Mouse (Mus musculus): ENCODE data around the gene Gm28036. TPM values are rescaled to one million over a fixed set of nuclear protein-coding genes. Genes with fewer than 3 reads are reported as not detected.
"Not testable (repeated sequence)": the region's sequence is repeated elsewhere in the genome, so short reads cannot be mapped to it uniquely, and the experiment has no call there.

Gm28036 gene
- polyA plus RNA-seq, 1 experiment from 2014 or later = 17.6 TPM

GRCm38 (mm10) chr2:156134161-156134560, 7.3 kb upstream of the Gm28036 start:
- H3K4me1 ChIP-seq = no peaks in the 10 kb centered on the region
- no peak overlapping the region for H3K4me3 ChIP-seq
- no peak for ATAC-seq (ENCODE audit: insufficient number of reproducible peaks, insufficient read depth, low FRiP score, low TSS enrichment)
- H3K4me2 ChIP-seq (replicated peaks) = no peak overlapping the region
- 80% methylated on average over 5 of the region's 5 CpGs for WGBS
- no peaks in the 10 kb centered on the region for H3K9me3 ChIP-seq
- H3K27me3 ChIP-seq = no peaks in the 10 kb centered on the region
- no peak overlapping the region for H3K27ac ChIP-seq
- no peak overlapping the region for H3K9ac ChIP-seq
- no peaks in the 10 kb centered on the region for H3K36me3 ChIP-seq

- WGBS = 90% methylated on average over 5 of the region's 5 CpGs
- Histone ChIP-seq H3K4me1 (no peaks in the 10 kb centered on the region), H3K9me3 (no peaks in the 10 kb centered on the region), H3K4me2 (replicated peaks) (no peak overlapping the region), H3K27me3 (no peaks in the 10 kb centered on the region), H3K9ac (no peak overlapping the region), H3K27ac (no peak overlapping the region), H3K4me3 (no peak overlapping the region), H3K36me3 (peaks cover 9% of the 10 kb centered on the region; the same call in 1 of the 2 replicates)
- no peak for ATAC-seq (ENCODE audit: insufficient number of reproducible peaks, insufficient read depth, low FRiP score, low TSS enrichment)
Observed at GRCm38 (mm10) chr2:156123731-156124130, 3.2 kb downstream of the Gm28036 start.

GRCm38 (mm10) chr2:156119566-156119965, 7.3 kb downstream of the Gm28036 start:
- ATAC-seq (ENCODE audit: insufficient number of reproducible peaks, insufficient read depth, low FRiP score, low TSS enrichment) = no peak
- no peaks in the 10 kb centered on the region for H3K27me3 ChIP-seq
- peaks cover 9% of the 10 kb centered on the region; the same call in 1 of the 2 replicates for H3K36me3 ChIP-seq
- no peaks in the 10 kb centered on the region for H3K4me1 ChIP-seq
- H3K4me3 ChIP-seq = no peak overlapping the region
- H3K9me3 ChIP-seq = no peaks in the 10 kb centered on the region
- H3K4me2 ChIP-seq (replicated peaks) = no peak overlapping the region
- no peak overlapping the region for H3K27ac ChIP-seq
- no peak overlapping the region for H3K9ac ChIP-seq

- not testable (repeated sequence) for H3K9me3 ChIP-seq; ATAC-seq (ENCODE audit: insufficient number of reproducible peaks, insufficient read depth, low FRiP score, low TSS enrichment); H3K4me1 ChIP-seq; H3K27me3 ChIP-seq; H3K36me3 ChIP-seq
- Histone ChIP-seq H3K4me2 (replicated peaks) (peak overlapping the region; percentile 61), H3K4me3 (peak overlapping the region; percentile 85), H3K27ac (peak overlapping the region; percentile 90; the same call in 1 of the 2 replicates), H3K9ac (peak overlapping the region; percentile 97; the same call in 1 of the 2 replicates)
- 25% methylated on average over 5 of the region's 5 CpGs for WGBS
Observed at GRCm38 (mm10) chr2:156112080-156112423, 14.8 kb downstream of the Gm28036 start.

- H3K9me3 ChIP-seq = no peaks in the 10 kb centered on the region
- WGBS = 1% methylated on average over 74 of the region's 74 CpGs
- peak within 1 kb of the TSS; percentile 90 for H3K27ac ChIP-seq
- no peaks in the 10 kb centered on the region for H3K27me3 ChIP-seq
- peak within 1 kb of the TSS; percentile 85 for H3K4me3 ChIP-seq
- peaks cover 13% of the 10 kb centered on the region for H3K4me1 ChIP-seq
- peak within 1 kb of the TSS; percentile 97 for H3K9ac ChIP-seq
- ATAC-seq (ENCODE audit: insufficient number of reproducible peaks, insufficient read depth, low FRiP score, low TSS enrichment) = peak; percentile 82
- peak within 1 kb of the TSS; percentile 61 for H3K4me2 ChIP-seq (replicated peaks)
- no peaks in the 10 kb centered on the region for H3K36me3 ChIP-seq
Observed at GRCm38 (mm10) chr2:156111358-156112079, 15.4 kb downstream of the Gm28036 start, which contains the start of the genes Cpne1 and Rbm12. Cpne1 (minus strand) TSS chr2:156111965. Rbm12 (minus strand) TSS chr2:156111978.

GRCm38 (mm10) chr2:156110627-156111357, 16.1 kb downstream of the Gm28036 start:
- WGBS = 1% methylated on average over 16 of the region's 16 CpGs

GRCm38 (mm10) chr2:156091926-156092325, 35.0 kb downstream of the Gm28036 start:
- WGBS = 80% methylated on average over 5 of the region's 5 CpGs
- no peak for ATAC-seq (ENCODE audit: insufficient number of reproducible peaks, insufficient read depth, low FRiP score, low TSS enrichment)
- Histone ChIP-seq H3K4me1 (no peaks in the 10 kb centered on the region), H3K4me3 (no peak overlapping the region), H3K27ac (no peak overlapping the region), H3K27me3 (no peaks in the 10 kb centered on the region), H3K4me2 (replicated peaks) (no peak overlapping the region), H3K36me3 (peaks cover 30% of the 10 kb centered on the region), H3K9ac (no peak overlapping the region), H3K9me3 (no peaks in the 10 kb centered on the region)

More at GRCm38 (mm10) chr2:156110627-156111357, 16.1 kb downstream of the Gm28036 start:
- 0 out of 2 replicates have a peak, but pooled peaks cover 3% of the 10 kb centered on the region for H3K36me3 ChIP-seq
- H3K4me2 ChIP-seq (replicated peaks) = peak overlapping the region; percentile 61
- H3K9ac ChIP-seq = peak overlapping the region; percentile 97
- H3K4me3 ChIP-seq = peak overlapping the region; percentile 85
- peak overlapping the region; percentile 90 for H3K27ac ChIP-seq
- peaks cover 14% of the 10 kb centered on the region for H3K4me1 ChIP-seq
- no peaks in the 10 kb centered on the region for H3K9me3 ChIP-seq
- peak; percentile 56; the same call in 1 of the 2 replicates for ATAC-seq (ENCODE audit: insufficient number of reproducible peaks, insufficient read depth, low FRiP score, low TSS enrichment)
- no peaks in the 10 kb centered on the region for H3K27me3 ChIP-seq

- H3K27ac ChIP-seq = no peak overlapping the region
- no peak for ATAC-seq (ENCODE audit: insufficient number of reproducible peaks, insufficient read depth, low FRiP score, low TSS enrichment)
- no peak overlapping the region for H3K4me2 ChIP-seq (replicated peaks)
- peaks cover 8% of the 10 kb centered on the region for H3K36me3 ChIP-seq
- no peaks in the 10 kb centered on the region for H3K4me1 ChIP-seq
- 98% methylated on average over 1 of the region's 1 CpGs for WGBS
- H3K4me3 ChIP-seq = no peak overlapping the region
- no peak overlapping the region for H3K9ac ChIP-seq
- no peaks in the 10 kb centered on the region for H3K9me3 ChIP-seq
- no peaks in the 10 kb centered on the region for H3K27me3 ChIP-seq
Observed at GRCm38 (mm10) chr2:156089799-156090198, 37.1 kb downstream of the Gm28036 start.

- no peak overlapping the region for H3K4me3 ChIP-seq
- H3K9me3 ChIP-seq = no peaks in the 10 kb centered on the region
- H3K27me3 ChIP-seq = no peaks in the 10 kb centered on the region
- no peak overlapping the region for H3K27ac ChIP-seq
- 85% methylated on average over 7 of the region's 7 CpGs for WGBS
- no peak overlapping the region for H3K9ac ChIP-seq
- ATAC-seq (ENCODE audit: insufficient number of reproducible peaks, insufficient read depth, low FRiP score, low TSS enrichment) = no peak
- H3K4me1 ChIP-seq = no peaks in the 10 kb centered on the region
- no peak overlapping the region for H3K4me2 ChIP-seq (replicated peaks)
- H3K36me3 ChIP-seq = peaks cover 7% of the 10 kb centered on the region
Observed at GRCm38 (mm10) chr2:156087391-156088110, 39.3 kb downstream of the Gm28036 start.

- Histone ChIP-seq H3K9ac (no peak overlapping the region), H3K4me2 (replicated peaks) (no peak overlapping the region), H3K9me3 (no peaks in the 10 kb centered on the region), H3K4me3 (no peak overlapping the region), H3K4me1 (peaks cover 3% of the 10 kb centered on the region; the same call in 1 of the 2 replicates), H3K27me3 (no peaks in the 10 kb centered on the region), H3K27ac (no peak overlapping the region), H3K36me3 (peaks cover under 1% of the 10 kb centered on the region; the same call in 1 of the 2 replicates)
- 85% methylated on average over 3 of the region's 3 CpGs for WGBS
- ATAC-seq (ENCODE audit: insufficient number of reproducible peaks, insufficient read depth, low FRiP score, low TSS enrichment) = no peak
Observed at GRCm38 (mm10) chr2:156084541-156084940, 42.4 kb downstream of the Gm28036 start.

GRCm38 (mm10) chr2:156080391-156080790, 46.5 kb downstream of the Gm28036 start:
- peaks cover 3% of the 10 kb centered on the region; the same call in 1 of the 2 replicates for H3K4me1 ChIP-seq
- no peaks in the 10 kb centered on the region for H3K9me3 ChIP-seq
- WGBS = 88% methylated on average over 7 of the region's 7 CpGs
- H3K4me2 ChIP-seq (replicated peaks) = no peak overlapping the region
- no peak overlapping the region for H3K27ac ChIP-seq
- H3K9ac ChIP-seq = no peak overlapping the region
- ATAC-seq (ENCODE audit: insufficient number of reproducible peaks, insufficient read depth, low FRiP score, low TSS enrichment) = no peak
- no peak overlapping the region for H3K4me3 ChIP-seq
- no peaks in the 10 kb centered on the region for H3K27me3 ChIP-seq
- peaks cover 40% of the 10 kb centered on the region for H3K36me3 ChIP-seq

Measured in embryonic facial prominence, embryonic 12.5 days (tissue).